13 mouse cellular contexts compared by ENCODE assay signal in the genomic region with DNA sequence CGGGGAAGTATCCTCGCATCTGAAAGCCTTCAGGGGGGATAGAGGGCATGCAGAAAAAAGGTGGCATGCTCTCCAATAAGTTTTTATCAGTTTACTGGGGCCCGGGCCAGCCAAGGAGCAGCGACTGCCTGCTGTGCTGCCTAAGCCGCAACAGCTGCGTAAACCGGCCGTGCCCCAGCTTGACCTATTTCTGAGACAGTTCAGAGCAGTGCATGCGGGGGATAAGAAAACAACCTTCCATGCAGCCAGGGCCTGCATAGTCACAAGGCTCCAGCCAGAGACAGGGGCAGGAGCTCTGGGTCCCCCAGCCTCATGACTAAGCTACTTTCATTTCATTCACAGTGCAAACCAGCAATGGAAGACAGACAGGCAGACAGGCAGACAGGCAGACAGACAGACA. TPM values are rescaled to one million over a fixed set of nuclear protein-coding genes. Genes with fewer than 3 reads are reported as not detected.
DNase-seq lines count a peak whose midpoint lies in the region; ATAC-seq and TF ChIP-seq lines count a peak whose summit lies in the region.
"Had no signal": no experiment of that assay in that cellular context is flagged by ENCODE, and none has a peak within 500 bp of the region (broad histone marks: within the 10 kb centered on the region; RNA-seq: fewer than 3 reads in every experiment).

No protein-coding gene starts in this region.

- H3K4me2 ChIP-seq in heart, postnatal 0 days (ENCODE audit: low read depth, low read length) = peak overlapping the region; percentile 37; the same call in 1 of the 2 replicates
- H3K4me2 ChIP-seq in embryonic facial prominence, embryonic 13.5 days = peak overlapping the region; percentile 38
- H3K4me2 ChIP-seq in myocyte (ENCODE audit: low read depth) = peak overlapping the region; percentile 79
- H3K4me2 ChIP-seq: liver, embryonic 13.5 days had no signal

- no peak overlapping the region for H3K9ac ChIP-seq in heart, postnatal 0 days (replicated peaks; ENCODE audit: low read depth, low read length)
- no peak overlapping the region for H3K9ac ChIP-seq in heart, adult 2 months (ENCODE audit: low read depth, low read length)
- peak overlapping the region; percentile 58; the same call in 1 of the 2 replicates for H3K9ac ChIP-seq in embryonic facial prominence, embryonic 13.5 days
- H3K9ac ChIP-seq: liver, embryonic 13.5 days had no signal

- H3K79me2 ChIP-seq in heart, adult 2 months (replicated peaks; ENCODE audit: control insufficient read depth, insufficient read depth, low read length) = no peaks in the 10 kb centered on the region
- H3K79me2 ChIP-seq in myocyte (ENCODE audit: control insufficient read depth, insufficient read depth) = no peaks in the 10 kb centered on the region

- intact Hi-C loops in heart, adult 2 months (cut with DNase I) = no loop called here

- H3K27me3 ChIP-seq in heart, postnatal 0 days (ENCODE audit: control insufficient read depth, insufficient read depth, low read length) = peaks cover 68% of the 10 kb centered on the region
- no peaks in the 10 kb centered on the region for H3K27me3 ChIP-seq in heart, adult 2 months (ENCODE audit: control insufficient read depth, insufficient read depth, low read length)
- H3K27me3 ChIP-seq in embryonic facial prominence, embryonic 13.5 days = peaks cover 15% of the 10 kb centered on the region
- no peaks in the 10 kb centered on the region for H3K27me3 ChIP-seq in myocyte (ENCODE audit: control insufficient read depth, insufficient read depth, insufficient read length)

- no peak for TF ChIP-seq POLR2A in heart, adult 2 months (IDR thresholded peaks at IDR 0.05; ENCODE audit: insufficient read depth, low read depth, low read length)
- no peak for TF ChIP-seq POLR2A in brain, embryonic 14.5 days (IDR thresholded peaks at IDR 0.05; ENCODE audit: borderline replicate concordance, extremely low read depth, insufficient read depth, insufficient read length, poor library complexity, severe bottlenecking)
- no peak for TF ChIP-seq POLR2A in myocyte (IDR thresholded peaks at IDR 0.05; ENCODE audit: insufficient read length, low read depth)

- H3K9me3 ChIP-seq in heart, postnatal 0 days (replicated peaks; ENCODE audit: control insufficient read depth, low read length) = no peaks in the 10 kb centered on the region
- no peaks in the 10 kb centered on the region for H3K9me3 ChIP-seq in embryonic facial prominence, embryonic 13.5 days
- H3K9me3 ChIP-seq: liver, embryonic 13.5 days had no signal

- no peak for TF ChIP-seq EP300 in heart, postnatal 0 days (IDR thresholded peaks at IDR 0.05; ENCODE audit: low read depth)
- no peak for TF ChIP-seq EP300 in heart, adult 2 months (IDR thresholded peaks at IDR 0.05; ENCODE audit: insufficient read depth, low read depth, low read length)

- no peak for DNase-seq in heart, postnatal 0 days (ENCODE audit: low spot score)
- DNase-seq in heart, adult 2 months = no peak
- DNase-seq in brain, embryonic 14.5 days (ENCODE audit: low read depth) = peak; percentile 40
- DNase-seq in gastrocnemius, adult 18-20 months (ENCODE audit: low spot score) = no peak
- DNase-seq: cerebellum, adult 11-12 months; liver, embryonic 13.5 days; spleen, adult 18-20 months had no signal

- H3K36me3 ChIP-seq in heart, postnatal 0 days (replicated peaks; ENCODE audit: control insufficient read depth, insufficient read depth, low read length) = no peaks in the 10 kb centered on the region
- H3K36me3 ChIP-seq in heart, adult 2 months (ENCODE audit: control insufficient read depth, insufficient read depth, low read length) = no peaks in the 10 kb centered on the region
- H3K36me3 ChIP-seq in embryonic facial prominence, embryonic 13.5 days = peaks cover 28% of the 10 kb centered on the region
- H3K36me3 ChIP-seq in myocyte (ENCODE audit: control insufficient read depth, insufficient read depth) = no peaks in the 10 kb centered on the region
- H3K36me3 ChIP-seq: liver, embryonic 13.5 days had no signal

- H3K27ac ChIP-seq in heart, postnatal 0 days (ENCODE audit: low read depth) = no peak overlapping the region
- no peak overlapping the region for H3K27ac ChIP-seq in heart, adult 2 months
- H3K27ac ChIP-seq in embryonic facial prominence, embryonic 13.5 days = peak overlapping the region; percentile 55
- H3K27ac ChIP-seq: liver, embryonic 13.5 days had no signal

- 19% methylated on average over 9 of the region's 9 CpGs for WGBS in heart, postnatal 0 days
- 29% methylated on average over 9 of the region's 9 CpGs for WGBS in heart, adult 2 months
- 20% methylated on average over 9 of the region's 9 CpGs for WGBS in embryonic facial prominence, embryonic 13.5 days

- H3K4me3 ChIP-seq in heart, postnatal 0 days (ENCODE audit: low read depth, low read length) = peak overlapping the region; percentile 13; the same call in 1 of the 2 replicates
- no peak overlapping the region for H3K4me3 ChIP-seq in heart, adult 2 months
- H3K4me3 ChIP-seq in embryonic facial prominence, embryonic 13.5 days = peak overlapping the region; percentile 3; the same call in 1 of the 2 replicates
- H3K4me3 ChIP-seq in myocyte = no peak overlapping the region
- H3K4me3 ChIP-seq: liver, embryonic 13.5 days had no signal

- no peak for ATAC-seq in heart, postnatal 0 days (ENCODE audit: insufficient read depth, low read depth)
- no peak for ATAC-seq in embryonic facial prominence, embryonic 13.5 days (ENCODE audit: insufficient number of reproducible peaks, insufficient read depth, low FRiP score, low TSS enrichment, low read depth)
- no peak for ATAC-seq in monocyte, adult 5-6 weeks (replicated peaks; ENCODE audit: insufficient number of reproducible peaks, low FRiP score, low TSS enrichment, poor library complexity, severe bottlenecking)

- TF ChIP-seq CTCF in heart, postnatal 0 days (IDR thresholded peaks at IDR 0.05; ENCODE audit: low read depth) = no peak
- no peak for TF ChIP-seq CTCF in heart, adult 2 months (IDR thresholded peaks at IDR 0.05)
- no peak for TF ChIP-seq CTCF in brain, embryonic 14.5 days (IDR thresholded peaks at IDR 0.05; ENCODE audit: borderline replicate concordance, extremely low read depth, insufficient read depth, insufficient read length)

- no peaks in the 10 kb centered on the region for H3K4me1 ChIP-seq in heart, postnatal 0 days (ENCODE audit: control insufficient read depth, insufficient read depth)
- H3K4me1 ChIP-seq in heart, adult 2 months (ENCODE audit: control insufficient read depth, insufficient read depth, low read length) = no peaks in the 10 kb centered on the region
- peaks cover 40% of the 10 kb centered on the region for H3K4me1 ChIP-seq in embryonic facial prominence, embryonic 13.5 days
- H3K4me1 ChIP-seq: liver, embryonic 13.5 days had no signal

- H3ac ChIP-seq in myocyte (ENCODE audit: control insufficient read depth, insufficient read length) = no peak overlapping the region

TF ChIP-seq in myocyte, 11 proteins besides CTCF, POLR2A, EP300 and RAD21:
- TF ChIP-seq TCF12 (IDR thresholded peaks at IDR 0.05; ENCODE audit: insufficient read depth, poor library complexity, severe bottlenecking) (peak; percentile 90), REST (IDR thresholded peaks at IDR 0.05; ENCODE audit: insufficient read depth, insufficient read length) (no peak), MYOD1 (IDR thresholded peaks at IDR 0.05; ENCODE audit: control insufficient read depth in 1 of 3, insufficient read length in 2 of 3, low read depth in 2 of 3) (peak in 2 of 3 experiments; percentile 98 to 99), TCF3 (IDR thresholded peaks at IDR 0.05; ENCODE audit: insufficient read length, low read depth) (peak; percentile 91), MYOG (IDR thresholded peaks at IDR 0.05; ENCODE audit: control insufficient read depth in 1 of 3, insufficient read depth in 1 of 3, insufficient read length in 2 of 3, low read depth in 2 of 3) (peak; percentile 75 to 97 (median 97))
TF ChIP-seq in myocyte: peak in this region for 4.

RNA-seq across cellular contexts. Expression of gene Pax3, which starts 15.1 kb away (rescaled TPM):
- not detected in 2 replicates for total RNA-seq in heart, postnatal 0 days (2014; rRNA removed; ENCODE audit: low replicate concordance)
- 0.04 and 0.05 TPM in 2 replicates for polyA plus RNA-seq in heart, postnatal 0 days (2015; fragmentation: Nextera tagmentation; extraction: Ambion mirVana)
- total RNA-seq in heart, adult 2 months (2021) = not detected
- polyA plus RNA-seq in heart, adult 2 months (2012; rRNA removed) = 0.08 TPM in 1 of 2 replicates, not detected in the other
- 4.8 and 10.6 TPM in 2 replicates for polyA plus RNA-seq in brain, embryonic 14.5 days (2012; rRNA removed)
- 79.9 and 82.3 TPM in 2 replicates for polyA plus RNA-seq in embryonic facial prominence, embryonic 13.5 days (2015; fragmentation: Nextera tagmentation; extraction: Ambion mirVana)
- 0.10 TPM for polyA plus RNA-seq in myocyte (2012; fragmentation: generic; extraction: Trizol)
- total RNA-seq in monocyte, adult 5-6 weeks (2017) = not detected in 3 replicates
- total RNA-seq in gastrocnemius, adult 18-20 months (2021) = under 1 TPM; 0.07 to 0.50 TPM
- total RNA-seq: adrenal gland, adult 18-20 months; hematopoietic stem cell, adult 5-6 weeks; layer of hippocampus, adult 18-20 months had no signal

Comparison
In these comparisons a context has a peak if more than half of its experiments do, and no peak if none do; other contexts are left out.
1. H3K4me3 ChIP-seq: peak in heart, postnatal 0 days (single experiment) and embryonic facial prominence, embryonic 13.5 days (single experiment); none in heart, adult 2 months (single experiment) and myocyte (single experiment).
2. Peak in every context shown above with its lines, with median percentiles within 50 percentile points of each other: H3K4me2 ChIP-seq.